Mouse (Mus musculus) midbrain, embryonic 14.5 days (tissue): ENCODE data around the gene 1700102P08Rik. TPM values are rescaled to one million over a fixed set of nuclear protein-coding genes. Genes with fewer than 3 reads are reported as not detected.

ENCODE experiments used
- ATAC-seq: fragments of 200-750 bp; cut with Nextera tagmentation; 2 replicates; pipeline ENCODE4 v1.8.0; 2017; ENCODE audit warnings: moderate number of reproducible peaks, moderate library complexity; ENCODE audit not compliant: low FRiP score, low TSS enrichment
- DNase-seq: peaks from one replicate; pipeline ENCODE4 v3.0.0-alpha.2; 2015
- H3K27ac ChIP-seq: fragments of 300-500 bp; sonication (generic); replicated peaks from 2 replicates; pipeline ENCODE4 v1.5.1; 2014; ENCODE audit warnings: mild to moderate bottlenecking, low read depth, low read length, moderate library complexity
- H3K27me3 ChIP-seq: fragments of 300-500 bp; sonication (generic); 2 replicates; pipeline ENCODE4 v1.6.1; 2014; ENCODE audit warnings: low read length, control low read depth, mixed read lengths; ENCODE audit not compliant: control insufficient read depth, insufficient read depth
- H3K36me3 ChIP-seq: fragments of 300-500 bp; sonication (generic); 2 replicates; pipeline ENCODE4 v1.6.1; 2014; ENCODE audit warnings: low read length, control low read depth; ENCODE audit not compliant: control insufficient read depth, insufficient read depth
- H3K4me1 ChIP-seq: fragments of 300-500 bp; sonication (generic); 2 replicates; pipeline ENCODE4 v1.6.1; 2014; ENCODE audit warnings: mild to moderate bottlenecking, antibody characterized with exemption, low read length, control low read depth; ENCODE audit not compliant: control insufficient read depth, insufficient read depth
- H3K4me2 ChIP-seq: fragments of 300-500 bp; sonication (generic); 2 replicates; pipeline ENCODE4 v1.6.1; 2014; ENCODE audit warnings: mild to moderate bottlenecking, low read length, moderate library complexity
- H3K4me3 ChIP-seq: fragments of 300-500 bp; sonication (generic); replicated peaks from 2 replicates; pipeline ENCODE4 v1.5.1; 2014; ENCODE audit warnings: low read depth, low read length
- H3K9ac ChIP-seq: fragments of 300-500 bp; sonication (generic); replicated peaks from 2 replicates; pipeline ENCODE4 v1.6.1; 2014; ENCODE audit warnings: mild to moderate bottlenecking, low read length, moderate library complexity
- H3K9me3 ChIP-seq: fragments of 300-500 bp; sonication (generic); 2 replicates; pipeline ENCODE4 v1.6.1; 2016; ENCODE audit warnings: low read length, control low read depth, mixed read lengths; ENCODE audit not compliant: control insufficient read depth
- WGBS: fragments of 180-500 bp; shearing (Covaris S2); extraction: QIAGEN DNeasy Blood & Tissue Kit; methylation state at CpG from one replicate; pipeline ENCODE4 v1.1.7; 2014; 5-methylcytosine and 5-hydroxymethylcytosine counted together
- polyA plus RNA-seq: library from polyadenylated mRNA; unstranded; fragments of >200 nt; fragmentation: Nextera tagmentation; extraction: Ambion mirVana; gene quantifications from 2 replicates; pipeline ENCODE4 v1.2.1, GENCODE M21; 2014

Gene 1700102P08Rik
- polyA plus RNA-seq, 1 experiment from 2014 or later: 1.6 TPM

DNA sequence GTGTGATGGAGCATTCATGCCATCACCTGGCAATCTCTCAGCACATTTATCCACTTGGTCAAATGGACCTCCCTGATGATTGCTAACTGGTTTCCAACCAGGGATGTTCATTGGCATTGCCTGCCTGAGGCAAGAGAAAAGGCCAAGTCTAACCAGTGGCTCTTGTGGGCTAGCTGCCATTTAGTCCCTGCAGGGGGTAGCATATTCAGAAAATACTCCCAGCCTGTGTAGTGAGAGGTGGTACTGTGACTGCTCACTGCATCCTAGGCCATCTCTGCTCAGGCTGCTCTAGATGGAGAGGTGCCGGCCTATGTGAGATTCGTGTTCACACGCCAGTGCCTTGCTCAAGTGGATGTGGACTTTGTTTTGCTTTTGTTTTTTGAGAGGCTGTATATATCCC is 5.7 kb downstream of the 1700102P08Rik start:
- Histone ChIP-seq H3K4me1 (0 out of 2 replicates have a peak, but pooled peaks cover 6% of the 10 kb centered on the region), H3K4me3 (no peak overlapping the region), H3K27ac (no peak overlapping the region), H3K27me3 (no peaks in the 10 kb centered on the region), H3K4me2 (no peak overlapping the region), H3K9ac (no peak overlapping the region), H3K36me3 (peaks cover 7% of the 10 kb centered on the region), H3K9me3 (no peaks in the 10 kb centered on the region)
- 90% methylated on average over 3 of the region's 3 CpGs for WGBS
- DNase-seq: no peak
- ATAC-seq: no peak

- 0 out of 2 replicates have a peak, but pooled peaks cover 6% of the 10 kb centered on the region for H3K4me1 ChIP-seq
- no peaks in the 10 kb centered on the region for H3K9me3 ChIP-seq
- 32% methylated on average over 7 of the region's 7 CpGs for WGBS
- H3K27me3 ChIP-seq: no peaks in the 10 kb centered on the region
- DNase-seq: peak; percentile 49
- ATAC-seq: no peak
- no peak overlapping the region for H3K27ac ChIP-seq
- no peak overlapping the region for H3K4me3 ChIP-seq
- no peaks in the 10 kb centered on the region for H3K36me3 ChIP-seq
- no peak overlapping the region for H3K4me2 ChIP-seq
- H3K9ac ChIP-seq: no peak overlapping the region
Measured at GRCm38 (mm10) chr9:108401186-108401960, 8.8 kb downstream of the 1700102P08Rik start.

GRCm38 (mm10) chr9:108403081-108403480 is 10.5 kb downstream of the 1700102P08Rik start:
- no peaks in the 10 kb centered on the region for H3K36me3 ChIP-seq
- H3K4me2 ChIP-seq: no peak overlapping the region
- ATAC-seq (no peak), DNase-seq (no peak)
- no peak overlapping the region for H3K4me3 ChIP-seq
- H3K9ac ChIP-seq: no peak overlapping the region
- no peaks in the 10 kb centered on the region for H3K9me3 ChIP-seq
- no peak overlapping the region for H3K27ac ChIP-seq
- H3K4me1 ChIP-seq: 0 out of 2 replicates have a peak, but pooled peaks cover 6% of the 10 kb centered on the region
- H3K27me3 ChIP-seq: no peaks in the 10 kb centered on the region
- 85% methylated on average over 4 of the region's 4 CpGs for WGBS

- no peak overlapping the region for H3K4me2 ChIP-seq
- H3K36me3 ChIP-seq: no peaks in the 10 kb centered on the region
- no peaks in the 10 kb centered on the region for H3K27me3 ChIP-seq
- WGBS: 81% methylated on average over 8 of the region's 8 CpGs
- H3K9ac ChIP-seq: no peak overlapping the region
- H3K9me3 ChIP-seq: no peaks in the 10 kb centered on the region
- H3K4me3 ChIP-seq: no peak overlapping the region
- no peak overlapping the region for H3K27ac ChIP-seq
- no peak for ATAC-seq
- H3K4me1 ChIP-seq: 0 out of 2 replicates have a peak, but pooled peaks cover 6% of the 10 kb centered on the region
- DNase-seq: no peak
Measured at GRCm38 (mm10) chr9:108404451-108404850, 11.8 kb downstream of the 1700102P08Rik start.

DNA sequence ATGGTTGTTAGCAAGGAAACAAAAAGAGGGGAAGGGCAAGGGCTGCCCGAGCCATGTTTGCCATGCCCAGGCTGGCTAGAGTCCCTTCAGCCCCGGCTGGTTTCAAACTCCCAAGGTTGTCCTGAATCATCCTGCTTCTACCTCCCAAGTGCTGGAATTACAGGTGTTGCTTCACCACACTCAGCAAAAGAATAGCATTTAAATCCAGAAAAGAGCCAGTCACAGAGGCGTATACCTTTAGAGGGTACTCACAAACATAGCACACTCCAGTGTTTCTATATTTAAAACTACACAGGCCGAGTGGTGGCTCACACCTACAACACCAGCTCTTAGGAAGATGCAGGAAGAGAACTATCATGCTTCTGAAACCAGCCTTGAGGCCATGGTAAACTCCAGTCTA is 16.9 kb downstream of the 1700102P08Rik start:
- H3K9ac ChIP-seq: no peak overlapping the region
- no peak overlapping the region for H3K4me2 ChIP-seq
- 92% methylated on average over 4 of the region's 4 CpGs for WGBS

GRCm38 (mm10) chr9:108411381-108411942 is 18.9 kb downstream of the 1700102P08Rik start:
- DNase-seq (peak; percentile 24), ATAC-seq (no peak)
- Histone ChIP-seq H3K4me3 (no peak overlapping the region), H3K9ac (no peak overlapping the region), H3K27me3 (no peaks in the 10 kb centered on the region), H3K36me3 (no peaks in the 10 kb centered on the region), H3K27ac (no peak overlapping the region), H3K4me2 (no peak overlapping the region), H3K4me1 (no peaks in the 10 kb centered on the region), H3K9me3 (no peaks in the 10 kb centered on the region)
- 83% methylated on average over 9 of the region's 9 CpGs for WGBS

More for the DNA sequence above, 16.9 kb downstream of the 1700102P08Rik start:
- Histone ChIP-seq H3K27ac (no peak overlapping the region), H3K4me3 (no peak overlapping the region), H3K4me1 (no peaks in the 10 kb centered on the region), H3K36me3 (no peaks in the 10 kb centered on the region), H3K27me3 (no peaks in the 10 kb centered on the region), H3K9me3 (no peaks in the 10 kb centered on the region)
- ATAC-seq (no peak), DNase-seq (no peak)

DNA sequence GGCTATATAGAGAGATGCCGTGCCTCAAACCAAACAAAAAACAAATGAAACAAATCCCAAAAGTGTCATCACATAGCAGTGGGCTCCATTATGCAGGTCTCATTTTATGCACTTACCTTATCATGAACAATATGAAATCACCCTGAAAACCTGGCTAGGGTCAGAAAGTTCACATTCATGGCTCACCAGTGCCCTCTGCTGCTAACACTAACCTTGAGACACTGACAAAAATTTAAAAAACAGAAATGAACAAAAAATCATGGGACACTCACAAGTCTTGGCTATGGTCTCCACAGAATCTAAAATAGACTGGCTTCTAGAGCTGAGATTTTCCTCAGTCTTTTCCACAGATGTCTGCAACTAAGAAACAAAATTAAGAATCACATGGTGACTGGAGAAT is 19.6 kb downstream of the 1700102P08Rik start:
- no peak overlapping the region for H3K4me3 ChIP-seq
- ATAC-seq (no peak), DNase-seq (peak; percentile 38)
- no peaks in the 10 kb centered on the region for H3K36me3 ChIP-seq
- H3K27me3 ChIP-seq: no peaks in the 10 kb centered on the region
- H3K27ac ChIP-seq: no peak overlapping the region
- no peaks in the 10 kb centered on the region for H3K4me1 ChIP-seq
- no peaks in the 10 kb centered on the region for H3K9me3 ChIP-seq
- H3K4me2 ChIP-seq: no peak overlapping the region
- no peak overlapping the region for H3K9ac ChIP-seq
- 88% methylated on average over 1 of the region's 1 CpGs for WGBS

DNA sequence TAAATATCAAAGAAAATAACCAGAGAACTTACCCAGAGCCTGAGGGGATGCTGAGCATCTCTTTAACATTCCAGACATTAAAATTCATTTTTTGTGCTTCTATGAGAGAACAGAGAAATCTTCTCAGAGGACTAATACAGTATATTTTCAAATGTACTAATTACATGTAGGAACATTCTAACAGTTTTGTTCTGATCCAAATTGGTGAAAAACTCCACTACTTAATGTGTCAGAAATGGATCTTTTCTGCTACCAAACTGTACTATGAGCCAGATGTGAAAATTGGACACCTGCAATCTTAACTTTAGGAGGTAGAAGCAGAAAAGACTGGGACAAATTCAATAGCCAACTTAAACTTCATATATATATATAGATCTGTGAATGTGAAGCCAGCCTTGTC is 35.8 kb downstream of the 1700102P08Rik start, which contains the start of gene Ccdc36:
Ccdc36 (minus strand) TSS at position 101 of the 400 bp plus-strand sequence.
- no peak for ATAC-seq
- no peaks in the 10 kb centered on the region for H3K27me3 ChIP-seq
- no peak within 1 kb of the TSS for H3K4me3 ChIP-seq
- H3K9ac ChIP-seq: no peak within 1 kb of the TSS
- H3K36me3 ChIP-seq: no peaks in the 10 kb centered on the region
- no peak within 1 kb of the TSS for H3K27ac ChIP-seq
- H3K9me3 ChIP-seq: no peaks in the 10 kb centered on the region
- no peaks in the 10 kb centered on the region for H3K4me1 ChIP-seq
- H3K4me2 ChIP-seq: no peak within 1 kb of the TSS
- no peak for DNase-seq
